Mouse (Mus musculus): ENCODE results near the gene Zdhhc22.

- TF ChIP-seq CTCF (IDR thresholded peaks at IDR 0.05; ENCODE audit: low read depth) (no peak), EP300 (IDR thresholded peaks at IDR 0.05; ENCODE audit: low read depth) (no peak)
Measured at GRCm38 (mm10) chr12:86930934-86931729, 59.1 kb downstream of the Zdhhc22 start.
